Mouse (Mus musculus): ENCODE measurements around the gene Tgm2. TPM values are rescaled to one million over a fixed set of nuclear protein-coding genes. Genes with fewer than 3 reads are reported as not detected.
A peak's percentile ranks its signal among the peaks of the same experiment; 100 is the strongest.

Gene Tgm2
- total RNA-seq, 2 experiments from 2014 or later, result 47.9 to 52.3 TPM

GRCm38 (mm10) chr2:158068444-158068971, 77.7 kb downstream of the Tgm2 start:
- DNase-seq, result no peak

GRCm38 (mm10) chr2:158067260-158067824, 78.9 kb downstream of the Tgm2 start:
- no peak for DNase-seq

- peak; percentile 26 for DNase-seq
Observed at GRCm38 (mm10) chr2:158066456-158066855, 79.8 kb downstream of the Tgm2 start.

Other genes with a start within 250 kb of the Tgm2 start
- gene Vstm2l, start 231.8 kb downstream of the Tgm2 start, total RNA-seq (2021), result not detected
- gene Tti1, start 118.0 kb downstream of the Tgm2 start, total RNA-seq (2021), result 10 to 100 TPM; 15.1 to 17.9 TPM
- gene Rprd1b, start 117.9 kb downstream of the Tgm2 start, total RNA-seq (2021), result 10 to 100 TPM; 23.7 to 31.7 TPM
- 1 to 10 TPM; 1.8 to 2.0 TPM for gene D630003M21Rik, start 82.8 kb upstream of the Tgm2 start, total RNA-seq (2021)
- not detected for gene Bpi, start 111.7 kb upstream of the Tgm2 start, total RNA-seq (2021)
- gene Lbp, start 160.1 kb upstream of the Tgm2 start, total RNA-seq (2021), result 10 to 100 TPM in 1 of 2 experiments, 1 to 10 TPM in 1; 4.7 to 11.1 TPM
- under 1 TPM in 1 of 2 experiments, not detected in 1; 0.11 TPM for gene Snhg11, start 229.2 kb upstream of the Tgm2 start, total RNA-seq (2021)

All from gastrocnemius, postnatal 25 days (tissue).